Mouse (Mus musculus) cerebellum, adult 2 months (tissue): ENCODE measurements around the gene Dao. TPM values are rescaled to one million over a fixed set of nuclear protein-coding genes. Genes with fewer than 3 reads are reported as not detected.

ENCODE experiments used
- DNase-seq, 2 experiments: peaks; one replicate each; pipeline ENCODE4 v3.0.0; 2021
- H3K27ac ChIP-seq: fragments of 200-500 bp; 2 replicates; pipeline ENCODE4 v1.5.1; 2012; ENCODE audit warnings: low read length, control low read depth, inconsistent platforms; ENCODE audit not compliant: insufficient read depth
- H3K27me3 ChIP-seq: fragments of 200-500 bp; 2 replicates; pipeline ENCODE4 v1.6.1; 2012; ENCODE audit warnings: inconsistent platforms, mild to moderate bottlenecking, low read length, moderate library complexity; ENCODE audit not compliant: control insufficient read depth, insufficient read depth
- H3K4me1 ChIP-seq: fragments of 200-500 bp; 2 replicates; pipeline ENCODE4 v1.6.1; 2011; ENCODE audit warnings: low read length; ENCODE audit not compliant: control insufficient read depth, insufficient read depth
- H3K4me3 ChIP-seq: fragments of 200-500 bp; replicated peaks from 2 replicates; pipeline ENCODE3; 2011; ENCODE audit warnings: mild to moderate bottlenecking, low read depth, low read length, control low read depth; ENCODE audit not compliant: insufficient read depth
- CTCF ChIP-seq: fragments of 200-500 bp; IDR thresholded peaks from 2 replicates; pipeline ENCODE4 v1.5.1; 2011; ENCODE audit warnings: low read depth, mild to moderate bottlenecking, control low read depth, low read length, moderate library complexity, borderline replicate concordance; ENCODE audit not compliant: insufficient read depth
- POLR2A ChIP-seq: fragments of 200-500 bp; IDR thresholded peaks from 2 replicates; pipeline ENCODE4 v1.6.1; 2011; ENCODE audit warnings: low read length, control low read depth, borderline replicate concordance; ENCODE audit not compliant: insufficient read depth
- WGBS: fragments of 180-500 bp; shearing (Covaris S2); methylation state at CpG from one replicate; pipeline ENCODE4 v1.1.7; 2018; 5-methylcytosine and 5-hydroxymethylcytosine counted together
- polyA plus RNA-seq: library from polyadenylated mRNA; depleted of rRNA; stranded (reverse); fragments of >200 nt; gene quantifications from 2 replicates; pipeline ENCODE4 v1.2.3, GENCODE M21; 2012

The Dao gene
- polyA plus RNA-seq, 1 experiment = 51.3 TPM

DNA sequence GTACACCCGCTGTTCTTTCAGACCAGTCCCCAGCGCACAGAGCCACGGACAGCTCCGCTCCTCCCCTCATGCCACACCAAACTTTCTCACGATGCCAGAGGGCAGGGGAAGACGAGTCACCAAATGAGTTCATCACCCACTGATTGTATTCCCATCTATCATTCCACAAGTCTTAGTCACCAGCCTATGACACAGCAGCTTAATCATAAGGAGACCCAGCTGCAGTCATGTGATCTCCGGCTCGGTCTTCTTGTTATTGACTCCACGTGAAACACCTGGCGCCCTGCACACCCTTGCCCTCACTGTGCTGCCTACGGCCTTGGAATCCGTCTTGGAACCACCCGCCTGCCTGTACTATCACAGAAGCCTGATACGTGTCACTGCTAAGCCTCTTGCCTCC is 38.5 kb upstream of the Dao start:
- H3K27ac ChIP-seq = no peak overlapping the region
- H3K4me1 ChIP-seq = no peaks in the 10 kb centered on the region
- TF ChIP-seq CTCF (no peak), POLR2A (no peak)
- no peak overlapping the region for H3K4me3 ChIP-seq
- no peaks in the 10 kb centered on the region for H3K27me3 ChIP-seq
- no peak for DNase-seq
- 88% methylated on average over 14 of the region's 14 CpGs for WGBS

- DNase-seq = no peak
- Histone ChIP-seq H3K4me3 (no peak overlapping the region), H3K4me1 (no peaks in the 10 kb centered on the region), H3K27me3 (no peaks in the 10 kb centered on the region), H3K27ac (no peak overlapping the region)
- 95% methylated on average over 7 of the region's 7 CpGs for WGBS
- no peak for TF ChIP-seq CTCF
These were observed 37.8 kb upstream of the Dao start for GRCm38 (mm10) chr5:113965659-113966185.

GRCm38 (mm10) chr5:113966452-113967150 is 36.9 kb upstream of the Dao start:
- WGBS = 92% methylated on average over 13 of the region's 13 CpGs
- no peak for DNase-seq
- Histone ChIP-seq H3K27ac (no peak overlapping the region), H3K4me3 (no peak overlapping the region), H3K4me1 (no peaks in the 10 kb centered on the region), H3K27me3 (no peaks in the 10 kb centered on the region)
- TF ChIP-seq POLR2A (no peak), CTCF (no peak)

DNA sequence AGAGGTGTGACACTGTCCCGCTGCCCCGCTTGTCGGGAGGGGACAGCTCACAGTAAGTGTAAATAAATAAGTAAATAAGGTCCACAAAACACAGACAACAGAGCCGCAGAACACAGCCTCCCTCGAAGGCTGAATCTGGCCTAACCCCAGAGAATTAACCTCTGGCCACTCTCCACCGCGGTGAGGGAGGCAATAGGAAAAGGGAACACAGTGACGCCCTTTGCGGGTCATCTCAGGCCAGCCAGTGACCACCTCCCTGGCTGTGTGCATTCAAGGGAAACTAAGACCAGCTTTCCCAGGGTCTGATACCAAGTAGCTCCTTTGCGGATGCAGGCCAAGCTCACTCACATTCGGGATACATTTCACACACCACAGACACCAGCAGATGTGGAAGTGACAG is 35.1 kb upstream of the Dao start:
- no peaks in the 10 kb centered on the region for H3K27me3 ChIP-seq
- no peak overlapping the region for H3K4me3 ChIP-seq
- 56% methylated on average over 11 of the region's 11 CpGs for WGBS
- DNase-seq = no peak
- H3K27ac ChIP-seq = no peak overlapping the region
- no peaks in the 10 kb centered on the region; the same call in 1 of the 2 replicates for H3K4me1 ChIP-seq
- TF ChIP-seq CTCF (no peak), POLR2A (no peak)

- peaks cover 19% of the 10 kb centered on the region for H3K4me1 ChIP-seq
- H3K4me3 ChIP-seq = no peak overlapping the region
- no peak overlapping the region for H3K27ac ChIP-seq
- WGBS = 85% methylated on average over 10 of the region's 10 CpGs
- no peaks in the 10 kb centered on the region for H3K27me3 ChIP-seq
- no peak for TF ChIP-seq CTCF
- no peak for TF ChIP-seq POLR2A
- no peak for DNase-seq
These were observed 32.0 kb upstream of the Dao start for GRCm38 (mm10) chr5:113971434-113971960.

DNA sequence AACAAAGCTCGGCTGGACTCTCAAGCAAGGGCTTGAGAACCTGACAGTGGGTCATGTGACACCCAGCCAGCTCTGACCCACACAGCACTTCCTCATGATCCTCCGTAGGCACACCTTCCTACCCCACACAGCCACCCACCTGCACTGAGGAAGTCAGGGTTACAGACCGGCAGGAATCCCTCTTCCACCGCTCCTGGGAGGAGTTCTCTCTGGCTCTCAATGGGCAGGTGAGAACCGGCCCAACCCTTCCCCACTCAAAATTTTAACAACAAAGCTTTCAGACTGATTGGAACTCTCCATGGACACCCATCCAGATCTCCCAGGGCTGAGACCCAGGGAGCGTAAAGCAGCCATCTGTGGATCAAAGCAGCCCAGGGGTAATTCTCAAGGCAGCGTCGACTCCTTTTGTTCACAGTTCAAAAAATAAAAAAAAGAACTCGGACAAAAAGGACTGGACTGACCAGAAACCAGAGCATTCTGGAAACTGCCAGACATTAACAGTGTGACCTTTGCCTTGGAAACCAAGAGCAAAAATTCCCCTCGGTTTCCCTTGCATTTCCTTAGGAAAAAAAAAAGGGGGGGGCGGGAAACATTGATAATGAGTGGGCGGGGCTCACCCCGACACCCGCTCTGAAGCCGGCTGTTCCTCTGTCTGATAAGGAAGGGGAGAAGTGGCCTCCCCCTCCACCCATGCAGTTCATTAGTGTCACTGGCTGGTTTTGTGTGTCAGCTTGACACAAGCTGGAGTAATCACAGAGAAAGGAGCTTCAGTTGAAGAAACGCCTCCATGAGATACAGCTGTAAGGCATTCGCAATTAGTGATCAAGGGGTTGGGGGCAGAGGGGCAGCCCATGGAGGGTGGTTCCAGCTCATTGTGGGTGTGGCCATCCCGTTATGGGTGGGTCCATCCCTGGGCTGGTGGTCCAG is 30.7 kb upstream of the Dao start:
- WGBS = 43% methylated on average over 18 of the region's 18 CpGs
- Histone ChIP-seq H3K4me1 (peaks cover 28% of the 10 kb centered on the region), H3K27ac (no peak overlapping the region), H3K4me3 (no peak overlapping the region), H3K27me3 (no peaks in the 10 kb centered on the region)
- DNase-seq = no peak
- TF ChIP-seq POLR2A = no peak
- TF ChIP-seq CTCF = no peak

GRCm38 (mm10) chr5:113973790-113974189 is 29.7 kb upstream of the Dao start:
- Histone ChIP-seq H3K27ac (no peak overlapping the region), H3K4me3 (no peak overlapping the region), H3K4me1 (peaks cover 28% of the 10 kb centered on the region), H3K27me3 (no peaks in the 10 kb centered on the region)
- WGBS = 64% methylated on average over 8 of the region's 8 CpGs
- TF ChIP-seq CTCF = no peak
- DNase-seq = no peak

DNA sequence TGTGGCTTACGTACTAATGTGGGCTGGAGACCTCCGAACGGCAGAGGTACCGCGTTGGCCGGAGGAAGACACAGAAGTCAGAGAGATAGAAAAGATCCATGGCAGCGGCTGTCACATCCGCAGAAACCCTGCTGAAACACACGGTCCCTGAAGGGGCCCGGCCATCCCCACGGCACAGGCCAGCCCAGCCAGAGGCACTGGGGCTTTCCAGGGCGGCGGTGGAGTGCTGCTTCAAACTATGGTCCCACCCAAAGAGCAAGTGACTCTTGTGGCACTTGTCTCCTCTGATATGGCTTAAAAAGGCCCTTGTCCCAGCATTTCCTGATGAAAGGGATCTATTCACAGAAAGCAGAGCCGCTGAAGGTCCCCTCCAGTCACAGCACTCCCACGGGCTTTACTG is 28.9 kb upstream of the Dao start:
- Histone ChIP-seq H3K27me3 (no peaks in the 10 kb centered on the region), H3K4me1 (peaks cover 28% of the 10 kb centered on the region), H3K27ac (no peak overlapping the region), H3K4me3 (no peak overlapping the region)
- no peak for DNase-seq
- 73% methylated on average over 15 of the region's 15 CpGs for WGBS
- TF ChIP-seq CTCF (no peak), POLR2A (no peak)
